Mouse (Mus musculus) intestine, embryonic 16.5 days (tissue): ENCODE data around the gene Cbr3. TPM values are rescaled to one million over a fixed set of nuclear protein-coding genes. Genes with fewer than 3 reads are reported as not detected.

ENCODE experiments used
- polyA plus RNA-seq: library from polyadenylated mRNA; unstranded; fragments of >200 nt; fragmentation: Nextera tagmentation; extraction: Ambion mirVana; gene quantifications from 2 replicates; pipeline ENCODE4 v1.2.1, GENCODE M21; 2015

The Cbr3 gene
- polyA plus RNA-seq, 1 experiment from 2014 or later: 2.8 TPM

Other genes starting within 250 kb of the Cbr3 start
- gene Setd4, start 79.2 kb upstream of the Cbr3 start, polyA plus RNA-seq: 8.3 and 9.7 TPM in 2 replicates
- 159 and 167 TPM in 2 replicates for gene Cbr1, start 77.4 kb upstream of the Cbr3 start, polyA plus RNA-seq
- gene Gm5678, start 55.1 kb upstream of the Cbr3 start, polyA plus RNA-seq: not detected in 2 replicates
- gene Dop1b, start 28.7 kb downstream of the Cbr3 start, polyA plus RNA-seq: 14.4 and 16.6 TPM in 2 replicates
- gene Morc3, start 148.9 kb downstream of the Cbr3 start, polyA plus RNA-seq: 26.9 and 33.3 TPM in 2 replicates
- gene Chaf1b, start 200.7 kb downstream of the Cbr3 start, polyA plus RNA-seq: 45.1 and 53.5 TPM in 2 replicates